Mouse (Mus musculus) heart, embryonic 14.5 days (tissue): ENCODE measurements around the gene Cbln1. TPM values are rescaled to one million over a fixed set of nuclear protein-coding genes. Genes with fewer than 3 reads are reported as not detected.

Source experiments
- ATAC-seq: fragments of 200-750 bp; cut with Nextera tagmentation; 2 replicates; pipeline ENCODE4 v1.8.0; 2017; ENCODE audit warnings: low read depth, moderate TSS enrichment; ENCODE audit not compliant: insufficient number of reproducible peaks, insufficient read depth, low FRiP score
- H3K27ac ChIP-seq, 2 experiments: fragments of 200-500 bp in 1 of 2; fragments of 300-500 bp in 1 of 2; sonication (generic) in 1 of 2; replicated peaks in 1 of 2; 2 replicates each; pipeline ENCODE4 v1.5.1; 2012 to 2014; ENCODE audit warnings: low read depth in 2 of 2, low read length in 2 of 2, control low read depth in 1 of 2, mild to moderate bottlenecking in 1 of 2, mixed read lengths in 1 of 2; ENCODE audit not compliant: control insufficient read depth in 1 of 2, insufficient read depth in 1 of 2
- H3K27me3 ChIP-seq: fragments of 300-500 bp; sonication (generic); 2 replicates; pipeline ENCODE4 v1.6.1; 2014; ENCODE audit warnings: mild to moderate bottlenecking, low read length, control low read depth; ENCODE audit not compliant: control insufficient read depth, insufficient read depth
- H3K36me3 ChIP-seq: fragments of 300-500 bp; sonication (generic); 2 replicates; pipeline ENCODE4 v1.6.1; 2014; ENCODE audit warnings: mild to moderate bottlenecking, control low read depth, low read length, mixed read lengths; ENCODE audit not compliant: control insufficient read depth, insufficient read depth
- H3K4me1 ChIP-seq, 2 experiments: fragments of 200-500 bp in 1 of 2; fragments of 300-500 bp in 1 of 2; sonication (generic) in 1 of 2; 2 replicates each; pipeline ENCODE4 v1.6.1; 2012 to 2014; ENCODE audit warnings: low read length in 2 of 2, control low read depth in 1 of 2, mixed read lengths in 1 of 2; ENCODE audit not compliant: control insufficient read depth in 2 of 2, insufficient read depth in 2 of 2
- H3K4me2 ChIP-seq: fragments of 300-500 bp; sonication (generic); 2 replicates; pipeline ENCODE4 v1.6.1; 2014; ENCODE audit warnings: mild to moderate bottlenecking, low read length
- H3K4me3 ChIP-seq, 2 experiments: fragments of 200-500 bp in 1 of 2; fragments of 300-500 bp in 1 of 2; sonication (generic) in 1 of 2; 2 replicates each; pipeline ENCODE4 v1.5.1; 2012 to 2014; ENCODE audit warnings: low read length in 2 of 2, mild to moderate bottlenecking in 2 of 2, control low read depth in 1 of 2, low read depth in 1 of 2, moderate library complexity in 1 of 2; ENCODE audit not compliant: control insufficient read depth in 1 of 2, insufficient read depth in 1 of 2
- H3K9ac ChIP-seq: fragments of 300-500 bp; sonication (generic); 2 replicates; pipeline ENCODE4 v1.6.1; 2014; ENCODE audit warnings: mild to moderate bottlenecking, low read length
- H3K9me3 ChIP-seq: fragments of 300-500 bp; sonication (generic); 2 replicates; pipeline ENCODE4 v1.6.1; 2016; ENCODE audit warnings: low read length, control low read depth; ENCODE audit not compliant: control insufficient read depth
- WGBS: fragments of 180-500 bp; shearing (Covaris S2); extraction: QIAGEN DNeasy Blood & Tissue Kit; methylation state at CpG from one replicate; pipeline ENCODE4 v1.1.7; 2014; 5-methylcytosine and 5-hydroxymethylcytosine counted together
- polyA plus RNA-seq: library from polyadenylated mRNA; unstranded; fragments of >200 nt; fragmentation: Nextera tagmentation; extraction: Ambion mirVana; gene quantifications from 2 replicates; pipeline ENCODE4 v1.2.1, GENCODE M21; 2014

The Cbln1 gene
- polyA plus RNA-seq, 1 experiment from 2014 or later = 0.18 TPM

- Histone ChIP-seq H3K4me3 (no peak overlapping the region), H3K27me3 (no peaks in the 10 kb centered on the region), H3K9me3 (no peaks in the 10 kb centered on the region), H3K4me2 (no peak overlapping the region), H3K27ac (no peak overlapping the region), H3K4me1 (no peaks in the 10 kb centered on the region), H3K9ac (no peak overlapping the region), H3K36me3 (no peaks in the 10 kb centered on the region)
- no peak for ATAC-seq
- WGBS = 69% methylated on average over 6 of the region's 6 CpGs
Observed at GRCm38 (mm10) chr8:87502684-87503083, 30.3 kb upstream of the Cbln1 start.

- Histone ChIP-seq H3K9ac (no peak overlapping the region), H3K4me3 (no peak overlapping the region), H3K4me2 (no peak overlapping the region), H3K4me1 (no peaks in the 10 kb centered on the region), H3K27ac (no peak overlapping the region), H3K9me3 (no peaks in the 10 kb centered on the region), H3K36me3 (no peaks in the 10 kb centered on the region), H3K27me3 (no peaks in the 10 kb centered on the region)
- no peak for ATAC-seq
- WGBS = 57% methylated on average over 6 of the region's 6 CpGs
Observed at GRCm38 (mm10) chr8:87497641-87498040, 25.2 kb upstream of the Cbln1 start.

GRCm38 (mm10) chr8:87496511-87496910 lies 24.1 kb upstream of the Cbln1 start:
- H3K4me1 ChIP-seq = no peaks in the 10 kb centered on the region
- no peaks in the 10 kb centered on the region for H3K27me3 ChIP-seq
- no peaks in the 10 kb centered on the region for H3K36me3 ChIP-seq
- no peaks in the 10 kb centered on the region for H3K9me3 ChIP-seq
- H3K4me3 ChIP-seq = no peak overlapping the region
- ATAC-seq = no peak
- no peak overlapping the region for H3K27ac ChIP-seq
- no peak overlapping the region for H3K4me2 ChIP-seq
- H3K9ac ChIP-seq = no peak overlapping the region
- 85% methylated on average over 7 of the region's 7 CpGs for whole genome bisulfite sequencing

- Histone ChIP-seq H3K9ac (no peak overlapping the region), H3K4me1 (no peaks in the 10 kb centered on the region), H3K27me3 (no peaks in the 10 kb centered on the region), H3K36me3 (no peaks in the 10 kb centered on the region), H3K9me3 (no peaks in the 10 kb centered on the region), H3K4me3 (no peak overlapping the region), H3K4me2 (no peak overlapping the region), H3K27ac (no peak overlapping the region)
- no peak for ATAC-seq
- WGBS = 65% methylated on average over 9 of the region's 9 CpGs
Observed at GRCm38 (mm10) chr8:87494862-87495261, 22.5 kb upstream of the Cbln1 start.

GRCm38 (mm10) chr8:87489841-87490415 lies 17.5 kb upstream of the Cbln1 start:
- Histone ChIP-seq H3K4me2 (no peak overlapping the region), H3K4me1 (no peaks in the 10 kb centered on the region), H3K9me3 (no peaks in the 10 kb centered on the region), H3K4me3 (no peak overlapping the region), H3K36me3 (no peaks in the 10 kb centered on the region), H3K9ac (no peak overlapping the region), H3K27me3 (no peaks in the 10 kb centered on the region), H3K27ac (no peak overlapping the region)
- no peak for ATAC-seq
- WGBS = 41% methylated on average over 5 of the region's 5 CpGs

GRCm38 (mm10) chr8:87481396-87481795 lies 9.0 kb upstream of the Cbln1 start:
- 57% methylated on average over 1 of the region's 1 CpGs for WGBS
- Histone ChIP-seq H3K4me1 (no peaks in the 10 kb centered on the region), H3K36me3 (no peaks in the 10 kb centered on the region), H3K4me2 (no peak overlapping the region), H3K4me3 (no peak overlapping the region), H3K9ac (no peak overlapping the region), H3K27ac (no peak overlapping the region), H3K27me3 (peaks cover 17% of the 10 kb centered on the region; the same call in 1 of the 2 replicates), H3K9me3 (no peaks in the 10 kb centered on the region)
- no peak for ATAC-seq

GRCm38 (mm10) chr8:87478221-87478620 lies 5.8 kb upstream of the Cbln1 start:
- H3K4me2 ChIP-seq = no peak overlapping the region
- peaks cover 43% of the 10 kb centered on the region for H3K27me3 ChIP-seq
- no peak overlapping the region for H3K4me3 ChIP-seq
- no peak overlapping the region for H3K9ac ChIP-seq
- no peak overlapping the region for H3K27ac ChIP-seq
- H3K9me3 ChIP-seq = no peaks in the 10 kb centered on the region
- WGBS = 52% methylated on average over 3 of the region's 3 CpGs
- H3K36me3 ChIP-seq = no peaks in the 10 kb centered on the region
- 0 out of 4 replicates have a peak, but pooled peaks cover 0 to 2% of the 10 kb centered on the region in 2 experiments for H3K4me1 ChIP-seq
- ATAC-seq = no peak

GRCm38 (mm10) chr8:87477102-87477645 lies 4.8 kb upstream of the Cbln1 start:
- no peak overlapping the region for H3K9ac ChIP-seq
- no peak overlapping the region for H3K27ac ChIP-seq
- H3K9me3 ChIP-seq = no peaks in the 10 kb centered on the region
- H3K4me1 ChIP-seq = peaks cover 0 to 10% of the 10 kb centered on the region in 2 experiments; a peak in 3 of 4 replicates
- no peaks in the 10 kb centered on the region for H3K36me3 ChIP-seq
- H3K4me2 ChIP-seq = no peak overlapping the region
- peaks cover 51% of the 10 kb centered on the region for H3K27me3 ChIP-seq
- no peak overlapping the region for H3K4me3 ChIP-seq
- ATAC-seq = no peak
- WGBS = 53% methylated on average over 3 of the region's 3 CpGs
